Mouse (Mus musculus) brain, embryonic 18.5 days (tissue): ENCODE measurements around the gene Smg6.

Source experiments
- DNase-seq: peaks from one replicate; pipeline ENCODE4 v3.0.0-alpha.2; 2012; ENCODE audit warnings: low read depth, low spot score

Gene Smg6

GRCm38 (mm10) chr11:75213372-75214080 is 287.9 kb downstream of the Smg6 start:
- no peak for DNase-seq
